In the genomic region with DNA sequence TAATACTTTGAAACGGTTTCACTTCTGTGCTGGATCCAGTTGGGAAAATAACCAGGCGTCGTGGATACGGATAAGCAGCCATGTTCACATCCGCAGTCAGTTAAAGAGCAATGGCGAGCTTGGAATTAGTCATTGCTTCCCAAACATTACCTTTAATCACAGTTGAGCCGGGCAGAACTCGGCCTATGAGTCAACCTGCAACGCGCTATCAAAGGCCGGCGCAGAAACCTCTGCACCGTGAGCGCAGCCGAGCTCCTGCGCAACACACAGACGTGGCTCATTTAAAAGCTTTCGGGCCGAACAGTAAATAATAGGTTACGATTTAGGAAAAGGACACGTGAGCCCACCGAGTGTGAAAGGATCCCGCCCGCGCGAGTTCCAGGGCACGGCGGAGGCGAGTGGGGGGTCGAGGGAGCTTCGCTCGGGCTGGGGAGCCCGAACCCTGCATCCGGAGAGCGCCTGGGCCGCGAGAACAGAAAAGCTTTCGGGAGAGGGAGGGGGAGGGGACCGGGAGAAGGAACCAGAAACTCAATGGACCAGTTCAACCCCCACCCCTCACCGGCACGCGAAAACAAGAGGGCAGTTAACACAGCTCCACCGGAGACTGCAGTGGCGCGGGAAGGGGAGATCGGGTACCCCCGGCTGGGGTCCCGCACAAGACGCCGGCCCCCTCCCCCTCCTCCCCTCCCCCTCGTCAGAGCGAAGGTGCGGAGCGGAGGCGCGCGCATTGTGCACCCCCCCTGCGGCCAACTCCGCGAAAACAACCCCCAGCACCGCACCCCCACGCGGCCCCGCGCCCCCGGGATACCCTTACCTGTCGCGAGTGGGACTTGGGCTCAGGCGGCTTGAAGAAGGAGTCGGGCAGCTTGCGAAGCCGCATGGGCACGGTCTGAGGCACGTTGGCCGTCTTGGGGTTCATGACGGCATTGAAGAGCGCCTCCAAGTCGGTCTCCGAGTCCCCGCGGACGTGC, we compare ENCODE assay signal across 8 mouse cellular contexts. TPM values are rescaled to one million over a fixed set of nuclear protein-coding genes. Genes with fewer than 3 reads are reported as not detected.
DNase-seq lines count a peak whose midpoint lies in the region; ATAC-seq and TF ChIP-seq lines count a peak whose summit lies in the region.

No protein-coding gene starts in this region.

- H3K9me3 ChIP-seq in heart, embryonic 12.5 days (replicated peaks), result no peaks in the 10 kb centered on the region
- no peaks in the 10 kb centered on the region for H3K9me3 ChIP-seq in kidney, embryonic 16.5 days (ENCODE audit: low read length)
- no peaks in the 10 kb centered on the region for H3K9me3 ChIP-seq in liver, embryonic 13.5 days (replicated peaks)
- no peaks in the 10 kb centered on the region for H3K9me3 ChIP-seq in neural tube, embryonic 13.5 days

- DNase-seq in 3T3-L1 (ENCODE audit: low read depth, low spot score), result peak; percentile 81
- DNase-seq in adrenal gland, postnatal 25 days, result peak; percentile 64
- DNase-seq in liver, embryonic 13.5 days, result peak; percentile 1
- DNase-seq in thymus, postnatal 36 days, result peak; percentile 4 to 10

- TF ChIP-seq POLR2A in embryonic fibroblast, embryonic 13.5 days (IDR thresholded peaks at IDR 0.05; ENCODE audit: low read depth, low read length), result no peak; the same call in none of the 2 replicates

- H3K27me3 ChIP-seq in heart, embryonic 12.5 days (replicated peaks), result no peaks in the 10 kb centered on the region
- no peaks in the 10 kb centered on the region for H3K27me3 ChIP-seq in kidney, embryonic 16.5 days (ENCODE audit: insufficient read depth, low read length)
- H3K27me3 ChIP-seq in liver, embryonic 13.5 days, result peaks cover 80% of the 10 kb centered on the region
- H3K27me3 ChIP-seq in neural tube, embryonic 13.5 days, result peaks cover 6% of the 10 kb centered on the region; the same call in 1 of the 2 replicates

- ATAC-seq in heart, embryonic 12.5 days (ENCODE audit: insufficient number of reproducible peaks, low FRiP score), result peak; percentile 65
- ATAC-seq in kidney, embryonic 16.5 days (ENCODE audit: low FRiP score, low TSS enrichment), result peak; percentile 69
- peak; percentile 66 for ATAC-seq in liver, embryonic 13.5 days (ENCODE audit: low read depth)
- ATAC-seq in neural tube, embryonic 13.5 days (ENCODE audit: low read depth), result peak; percentile 73

- peak overlapping the region; percentile 86 for H3K4me3 ChIP-seq in embryonic fibroblast, embryonic 13.5 days (ENCODE audit: insufficient read depth, low read length)
- peak overlapping the region; percentile 98 for H3K4me3 ChIP-seq in heart, embryonic 12.5 days
- H3K4me3 ChIP-seq in kidney, embryonic 16.5 days (ENCODE audit: low read length), result peak overlapping the region; percentile 95
- peak overlapping the region; percentile 62 for H3K4me3 ChIP-seq in liver, embryonic 13.5 days (replicated peaks)
- peak overlapping the region; percentile 79 for H3K4me3 ChIP-seq in neural tube, embryonic 13.5 days

- peaks cover 28% of the 10 kb centered on the region for H3K36me3 ChIP-seq in heart, embryonic 12.5 days
- peaks cover 25% of the 10 kb centered on the region for H3K36me3 ChIP-seq in kidney, embryonic 16.5 days (ENCODE audit: insufficient read depth, low read length)
- H3K36me3 ChIP-seq in liver, embryonic 13.5 days, result 0 out of 2 replicates have a peak, but pooled peaks cover 2% of the 10 kb centered on the region
- 0 out of 2 replicates have a peak, but pooled peaks cover 6% of the 10 kb centered on the region for H3K36me3 ChIP-seq in neural tube, embryonic 13.5 days

- H3K27ac ChIP-seq in embryonic fibroblast, embryonic 13.5 days (ENCODE audit: insufficient read depth, low read length), result peak overlapping the region; percentile 93
- peak overlapping the region; percentile 100 for H3K27ac ChIP-seq in heart, embryonic 12.5 days (ENCODE audit: poor library complexity, severe bottlenecking)
- peak overlapping the region; percentile 99 for H3K27ac ChIP-seq in kidney, embryonic 16.5 days (ENCODE audit: low read length)
- peak overlapping the region; percentile 78 for H3K27ac ChIP-seq in liver, embryonic 13.5 days
- peak overlapping the region; percentile 91 for H3K27ac ChIP-seq in neural tube, embryonic 13.5 days (replicated peaks)

- H3K4me1 ChIP-seq in embryonic fibroblast, embryonic 13.5 days (ENCODE audit: control insufficient read depth, insufficient read depth, low read length), result no peaks in the 10 kb centered on the region
- H3K4me1 ChIP-seq in heart, embryonic 12.5 days (replicated peaks), result peaks cover 23% of the 10 kb centered on the region
- H3K4me1 ChIP-seq in kidney, embryonic 16.5 days (ENCODE audit: insufficient read depth, low read length), result peaks cover 20% of the 10 kb centered on the region
- no peaks in the 10 kb centered on the region; the same call in 1 of the 2 replicates for H3K4me1 ChIP-seq in liver, embryonic 13.5 days (replicated peaks)
- peaks cover 30% of the 10 kb centered on the region for H3K4me1 ChIP-seq in neural tube, embryonic 13.5 days (replicated peaks)

- peak overlapping the region; percentile 100 for H3K9ac ChIP-seq in heart, embryonic 12.5 days
- peak overlapping the region; percentile 100 for H3K9ac ChIP-seq in kidney, embryonic 16.5 days (replicated peaks; ENCODE audit: low read length)
- H3K9ac ChIP-seq in liver, embryonic 13.5 days, result peak overlapping the region; percentile 68
- H3K9ac ChIP-seq in neural tube, embryonic 13.5 days, result peak overlapping the region; percentile 82

- H3K4me2 ChIP-seq in heart, embryonic 12.5 days, result peak overlapping the region; percentile 66
- peak overlapping the region; percentile 79 for H3K4me2 ChIP-seq in kidney, embryonic 16.5 days (replicated peaks; ENCODE audit: low read depth, low read length)
- peak overlapping the region; percentile 56 for H3K4me2 ChIP-seq in liver, embryonic 13.5 days
- peak overlapping the region; percentile 86 for H3K4me2 ChIP-seq in neural tube, embryonic 13.5 days

- TF ChIP-seq CTCF in embryonic fibroblast, embryonic 13.5 days (IDR thresholded peaks at IDR 0.05; ENCODE audit: borderline replicate concordance, insufficient read depth, low read length), result no peak

- under 1% methylated on average over 80 of the region's 82 CpGs for WGBS in heart, embryonic 12.5 days
- under 1% methylated on average over 73 of the region's 82 CpGs for WGBS in kidney, embryonic 16.5 days
- under 1% methylated on average over 76 of the region's 82 CpGs for WGBS in liver, embryonic 13.5 days (ENCODE audit: insufficient replicate concordance)
- WGBS in neural tube, embryonic 13.5 days, result 1% methylated on average over 74 of the region's 82 CpGs

RNA-seq across cellular contexts. Expression of a gene that starts 0.8 kb away (rescaled TPM):
- 81.7 and 83.4 TPM in 2 replicates for total RNA-seq in adrenal gland, postnatal 25 days (2021)
- 128 and 143 TPM in 2 replicates for polyA plus RNA-seq in embryonic fibroblast, embryonic 13.5 days (2011; ENCODE audit: insufficient read length, low read depth, missing spikeins)
- polyA plus RNA-seq in heart, embryonic 12.5 days (2016; fragmentation: Nextera tagmentation; extraction: Ambion mirVana), result 37.6 and 39.7 TPM in 2 replicates
- 35.7 and 37.1 TPM in 2 replicates for polyA plus RNA-seq in kidney, embryonic 16.5 days (2015; fragmentation: Nextera tagmentation; extraction: Ambion mirVana)
- polyA plus RNA-seq in liver, embryonic 13.5 days (2015; fragmentation: Nextera tagmentation; extraction: Ambion mirVana), result 3.5 and 3.7 TPM in 2 replicates
- 11.5 and 12.0 TPM in 2 replicates for polyA plus RNA-seq in neural tube, embryonic 13.5 days (2015; fragmentation: Nextera tagmentation; extraction: Ambion mirVana)

RNA-seq across cellular contexts. Expression of a gene that starts 39.0 kb away (rescaled TPM):
- 2.9 and 4.0 TPM in 2 replicates for total RNA-seq in adrenal gland, postnatal 25 days (2021)
- polyA plus RNA-seq in embryonic fibroblast, embryonic 13.5 days (2011; ENCODE audit: insufficient read length, low read depth, missing spikeins), result 5.9 and 8.4 TPM in 2 replicates
- polyA plus RNA-seq in heart, embryonic 12.5 days (2016; fragmentation: Nextera tagmentation; extraction: Ambion mirVana), result 7.4 TPM in 2 replicates
- polyA plus RNA-seq in kidney, embryonic 16.5 days (2015; fragmentation: Nextera tagmentation; extraction: Ambion mirVana), result 13.0 and 14.3 TPM in 2 replicates
- 1.6 and 2.1 TPM in 2 replicates for polyA plus RNA-seq in liver, embryonic 13.5 days (2015; fragmentation: Nextera tagmentation; extraction: Ambion mirVana)
- 14.2 and 17.3 TPM in 2 replicates for polyA plus RNA-seq in neural tube, embryonic 13.5 days (2015; fragmentation: Nextera tagmentation; extraction: Ambion mirVana)

Comparison
In these comparisons a context has a peak if more than half of its experiments do, and no peak if none do; other contexts are left out.
1. Peak in every context shown above with its lines: DNase-seq, ATAC-seq, H3K4me3 ChIP-seq and H3K27ac ChIP-seq.
2. DNase-seq: peak in every context shown above with its lines; median percentile 81 in 3T3-L1; 64 in adrenal gland, postnatal 25 days; 7 in thymus, postnatal 36 days; 1 in liver, embryonic 13.5 days.